Mouse (Mus musculus) layer of hippocampus, adult 9-10 months (tissue): ENCODE data around the gene Wbp4.
"Not testable (repeated sequence)": the region's sequence is repeated elsewhere in the genome, so short reads cannot be mapped to it uniquely, and the experiment has no call there.

Source experiments
- DNase-seq: peaks from one replicate; pipeline ENCODE4 v3.0.0; 2022; ENCODE audit warnings: low spot score

Wbp4 gene

DNA sequence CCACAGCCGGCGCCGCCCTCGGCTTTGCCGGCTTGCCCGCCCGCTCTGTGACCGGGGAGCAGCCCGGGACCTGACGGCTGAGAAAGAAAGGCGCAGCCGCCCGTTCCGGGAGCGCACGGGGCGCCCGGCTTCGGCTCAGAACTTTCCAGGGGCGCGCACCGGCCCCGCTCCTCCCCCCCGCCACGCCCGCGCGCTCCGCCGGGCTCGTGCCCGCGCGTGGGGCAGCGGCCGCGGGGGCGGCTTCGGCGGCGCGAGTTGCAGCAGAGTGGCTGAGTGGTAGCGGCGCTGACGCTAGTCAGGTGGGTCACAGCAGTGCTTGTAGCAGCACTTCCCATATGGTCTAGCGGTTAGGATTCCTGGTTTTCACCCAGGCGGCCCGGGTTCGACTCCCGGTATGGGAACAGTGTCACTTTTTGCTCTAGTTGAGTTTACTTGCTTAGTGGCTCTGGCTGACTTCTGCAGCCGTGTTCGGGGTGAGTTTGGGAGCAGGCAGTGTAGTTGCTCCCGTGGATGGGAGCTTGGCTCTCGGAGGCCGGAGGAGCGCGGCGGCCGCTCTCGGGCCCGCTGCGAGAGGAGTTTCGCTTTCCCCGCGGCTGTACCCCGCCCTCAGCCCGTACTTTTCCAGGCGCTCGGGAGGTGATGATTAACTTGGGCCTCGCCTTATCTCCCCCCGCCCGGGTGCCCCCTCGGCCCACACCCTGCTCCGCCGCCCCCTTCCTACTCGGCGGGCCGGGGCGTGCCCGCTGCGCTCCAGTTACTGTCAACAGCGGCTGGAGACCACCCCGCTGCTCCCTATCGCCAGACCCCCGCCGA lies at the start of gene Wbp4:
Gene Wbp4, minus strand, starts transcription at position 182 of the 813 bp plus-strand sequence.
- peak; percentile 92 for DNase-seq

DNA sequence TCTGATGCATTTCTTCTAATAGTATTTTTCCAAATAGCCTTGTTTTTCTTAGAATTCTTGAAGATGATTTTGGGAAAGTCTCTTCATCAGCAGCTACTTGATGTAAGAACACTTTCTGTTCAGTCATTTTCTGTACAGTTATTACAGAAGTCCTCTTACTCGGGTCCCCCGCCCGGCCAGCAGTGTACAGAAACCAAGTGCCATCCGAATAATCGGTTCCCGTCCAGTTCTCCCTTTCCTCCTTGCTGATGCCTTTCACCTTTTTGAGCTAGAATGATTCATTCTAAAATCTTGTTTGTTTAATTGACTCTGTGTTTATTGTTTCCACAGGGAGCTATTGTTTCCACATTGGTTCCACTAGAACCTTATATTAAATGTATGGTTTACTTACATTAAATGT lies 49.4 kb upstream of the Wbp4 start:
- DNase-seq = no peak

DNA sequence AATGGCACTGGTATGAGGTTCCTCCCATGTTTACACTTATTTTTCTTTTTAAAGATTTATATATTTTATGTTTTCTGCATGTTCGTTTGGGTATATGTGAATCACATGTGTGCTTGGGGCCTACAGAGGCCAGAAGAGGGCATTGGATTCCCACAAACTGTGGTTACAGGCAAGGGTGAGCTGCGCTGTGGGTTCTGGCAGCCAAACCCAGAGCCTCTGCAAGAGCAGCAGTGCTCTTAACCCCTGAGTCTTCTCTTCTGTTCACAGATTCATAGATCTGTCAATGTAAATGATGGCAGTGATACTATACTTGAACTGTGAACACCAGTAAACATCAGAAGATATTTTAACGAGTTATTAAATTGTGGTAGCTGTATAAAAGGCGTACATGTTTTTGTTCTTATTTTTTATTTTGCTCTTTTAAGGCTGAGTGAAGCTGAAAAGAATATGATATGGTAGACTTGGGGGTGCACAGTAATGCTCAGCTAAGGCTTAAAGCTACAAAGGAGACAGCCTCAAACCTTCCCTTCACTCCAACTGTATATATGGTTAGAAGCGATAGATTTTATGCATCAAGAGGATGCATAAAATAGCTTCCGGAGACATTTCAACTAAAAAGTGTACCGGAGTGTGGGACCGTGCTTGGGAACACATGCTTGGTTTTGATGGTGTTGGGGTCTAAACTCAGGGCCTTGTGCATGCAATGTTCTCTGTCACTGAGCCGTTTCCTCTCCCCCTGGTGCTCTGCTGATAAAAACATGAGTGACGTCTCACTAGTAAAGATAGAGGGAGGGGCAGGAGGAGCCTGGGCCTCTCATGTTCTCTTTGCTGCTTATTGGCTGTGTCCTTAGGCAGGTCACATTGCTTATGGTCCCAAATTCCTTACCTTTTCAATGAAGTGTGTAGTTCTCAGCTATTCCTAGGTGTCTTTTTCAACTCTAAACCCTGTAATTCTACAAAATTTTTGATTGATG lies 48.5 kb upstream of the Wbp4 start:
- no peak for DNase-seq

GRCm38 (mm10) chr14:79527704-79528103 lies 46.4 kb upstream of the Wbp4 start:
- no peak for DNase-seq

- DNase-seq = not testable (repeated sequence)
Measured at GRCm38 (mm10) chr14:79526106-79526505, 44.8 kb upstream of the Wbp4 start.

DNA sequence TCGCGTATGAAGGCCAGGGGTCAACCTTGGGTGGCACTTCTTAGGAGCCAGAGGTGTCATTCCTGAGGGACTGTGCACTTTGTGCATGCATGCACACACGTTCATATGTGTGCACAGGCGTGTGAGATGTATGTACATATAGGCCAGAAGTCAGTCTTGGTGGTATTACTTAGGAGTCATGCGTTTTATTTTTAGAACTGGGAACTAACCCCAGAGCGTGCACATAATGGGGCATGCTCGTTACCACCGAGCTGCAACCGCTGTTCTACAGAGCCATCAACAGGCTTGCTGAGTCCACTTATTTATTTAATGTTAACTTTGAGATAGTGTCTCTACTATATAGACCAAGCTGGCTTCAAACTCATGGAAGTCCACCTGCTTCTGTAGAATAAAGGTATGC lies 41.1 kb upstream of the Wbp4 start:
- no peak for DNase-seq

GRCm38 (mm10) chr14:79521471-79522117 lies 40.3 kb upstream of the Wbp4 start:
- DNase-seq = no peak

GRCm38 (mm10) chr14:79521056-79521455 lies 39.7 kb upstream of the Wbp4 start:
- DNase-seq = no peak

- DNase-seq = no peak
Measured at GRCm38 (mm10) chr14:79520612-79521011, 39.3 kb upstream of the Wbp4 start.

- no peak for DNase-seq
Measured at GRCm38 (mm10) chr14:79519663-79519975, 38.3 kb upstream of the Wbp4 start.

- DNase-seq = no peak
Measured at GRCm38 (mm10) chr14:79518761-79519662, 37.7 kb upstream of the Wbp4 start.

DNA sequence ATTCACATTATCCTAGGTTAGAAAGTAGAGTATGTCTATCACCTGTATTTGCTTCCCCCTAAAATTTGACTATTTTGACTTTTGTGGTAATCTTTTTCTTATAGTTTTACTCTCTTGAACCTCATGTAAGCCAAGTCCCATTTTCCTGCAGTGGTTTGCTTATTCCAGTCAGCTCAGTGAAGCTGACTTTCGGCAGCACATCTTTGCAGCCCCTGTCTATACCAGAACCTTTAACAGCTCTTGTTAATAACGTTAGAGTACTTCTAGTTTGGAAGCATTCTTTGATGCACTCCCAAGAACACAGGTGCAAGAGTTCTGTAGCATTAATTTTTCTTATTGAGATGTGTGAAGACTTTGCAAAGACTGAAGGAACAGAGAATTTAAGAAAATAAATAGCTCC lies 36.8 kb upstream of the Wbp4 start:
- no peak for DNase-seq

- DNase-seq = no peak
Measured at GRCm38 (mm10) chr14:79517185-79517740, 35.9 kb upstream of the Wbp4 start.

DNA sequence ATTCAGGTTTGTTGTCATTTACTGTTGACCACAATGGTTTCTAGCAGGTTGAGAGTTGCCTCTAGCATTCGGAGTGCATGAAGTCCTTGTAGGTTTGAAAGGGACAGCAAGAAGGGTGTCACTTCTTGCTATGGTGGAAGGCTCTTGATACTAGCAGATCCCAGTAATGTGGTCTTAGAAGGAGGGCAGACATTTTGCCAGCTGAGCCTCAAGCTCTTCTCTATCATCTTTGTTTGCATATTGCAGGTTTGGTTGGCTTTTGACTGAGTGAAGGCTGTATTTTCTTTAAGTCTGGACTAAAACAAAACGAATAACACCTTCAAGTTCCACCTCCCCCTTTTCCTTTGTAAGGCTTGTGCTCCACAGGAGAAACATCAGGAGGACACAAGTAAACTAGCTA lies 35.4 kb upstream of the Wbp4 start:
- DNase-seq = no peak

DNA sequence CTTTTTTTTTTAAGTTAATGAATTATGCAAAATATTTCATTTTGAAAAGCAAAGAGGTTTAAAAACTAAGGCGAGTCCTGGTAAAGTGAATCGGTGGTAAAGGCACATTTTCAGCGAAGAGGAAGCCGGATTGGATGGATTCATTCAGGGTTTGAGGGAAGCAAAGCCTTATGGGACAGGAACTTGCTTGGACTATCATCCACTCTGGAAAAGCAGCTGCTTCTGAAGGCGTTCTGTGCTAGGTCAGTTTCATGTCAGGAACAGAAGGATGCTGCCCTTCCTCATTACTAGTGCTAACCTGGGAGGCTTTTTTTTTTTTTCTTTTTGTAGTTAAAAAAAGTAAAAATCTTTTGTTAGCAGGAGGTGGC lies 34.9 kb upstream of the Wbp4 start:
- DNase-seq = no peak

DNA sequence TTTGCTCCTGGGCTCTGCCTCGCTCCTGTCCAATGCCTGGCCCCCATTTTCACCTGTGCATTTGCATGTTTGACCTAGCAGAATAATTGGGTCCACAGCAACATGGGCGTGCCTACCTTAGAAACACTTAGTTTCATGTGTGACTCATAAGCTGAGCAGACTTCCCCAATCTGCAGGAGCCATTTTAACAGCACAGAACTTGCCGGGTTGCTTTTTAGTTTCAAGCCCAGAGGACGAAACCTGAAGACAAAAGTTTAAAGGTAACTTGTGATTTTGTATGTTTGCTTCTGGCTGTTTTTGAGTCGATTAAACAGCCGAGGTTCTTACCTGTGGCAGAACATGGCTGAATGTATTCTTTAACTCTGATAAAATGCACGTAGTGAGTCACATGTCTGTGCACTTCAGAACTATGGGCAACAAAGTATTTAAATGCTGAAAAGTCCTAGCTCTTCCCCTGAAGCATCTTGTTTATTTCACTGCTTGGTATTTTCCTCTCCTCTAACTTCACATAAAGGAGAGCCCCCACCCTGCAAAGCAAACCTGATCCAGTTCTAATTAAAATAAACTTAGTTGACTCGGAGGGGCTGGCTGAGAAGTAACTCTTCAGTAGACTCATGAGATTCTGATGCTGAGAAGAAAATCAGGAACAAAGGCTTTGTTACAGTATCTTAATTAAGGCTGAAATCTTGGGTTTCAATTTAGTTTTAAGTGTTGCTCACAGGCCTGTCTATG lies 34.4 kb upstream of the Wbp4 start:
- no peak for DNase-seq

DNA sequence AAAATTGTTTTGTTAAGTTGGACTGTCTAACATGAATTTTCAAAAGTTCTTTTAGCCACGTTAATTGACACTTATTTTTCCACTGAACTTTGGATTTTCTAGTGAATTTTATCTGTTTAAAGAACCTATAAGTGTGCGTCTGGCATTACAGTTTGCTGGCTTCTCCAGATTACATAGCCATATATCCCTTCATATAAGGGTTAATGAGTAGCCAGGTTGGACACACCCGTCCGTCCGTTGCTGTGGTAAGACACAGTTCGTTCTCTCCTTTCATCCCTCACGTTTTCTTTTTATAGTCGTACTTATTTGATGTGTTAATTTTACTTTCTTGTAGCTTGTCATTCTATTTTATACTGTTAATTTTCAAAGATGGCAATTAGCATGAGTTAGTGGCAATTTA lies 33.8 kb upstream of the Wbp4 start:
- no peak for DNase-seq

DNA sequence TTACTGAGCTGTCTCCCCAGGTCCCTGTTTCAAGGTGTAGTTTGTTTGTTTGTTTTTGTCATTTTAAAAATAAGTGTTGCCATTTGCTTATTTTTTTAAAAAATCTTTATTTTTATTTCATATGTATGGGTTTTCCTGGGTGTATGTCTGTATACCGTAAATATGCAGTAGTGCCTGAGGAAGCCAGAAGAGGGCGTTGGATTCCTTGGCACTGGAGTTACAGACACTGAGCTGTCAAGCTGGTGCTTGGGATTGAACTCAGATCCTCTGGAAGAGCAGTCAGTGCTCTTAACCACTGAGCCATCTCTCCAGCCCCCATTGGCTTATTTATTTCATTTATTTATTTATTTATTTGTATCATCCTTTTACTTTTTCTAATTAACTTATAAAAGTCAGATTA lies 32.6 kb upstream of the Wbp4 start:
- DNase-seq = no peak

DNA sequence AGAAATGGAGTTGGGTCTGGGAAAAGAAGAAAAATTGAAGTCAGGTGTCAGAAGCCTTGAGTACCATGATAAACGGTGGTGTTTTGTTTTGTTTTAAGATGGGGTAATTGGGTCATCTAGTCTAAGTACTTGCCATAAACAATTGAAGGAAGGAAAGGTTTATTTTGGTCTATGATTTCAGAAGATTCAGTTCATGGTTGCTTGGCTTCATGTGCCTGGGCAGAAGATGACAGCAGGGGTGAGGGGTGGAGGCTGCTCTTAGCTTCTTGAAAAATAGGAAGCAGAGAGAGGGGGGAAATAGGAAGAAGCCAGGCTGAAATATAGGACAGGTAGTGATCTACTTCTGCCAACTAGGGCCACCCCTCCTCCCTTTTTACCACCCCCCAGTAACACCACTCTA lies 30.2 kb upstream of the Wbp4 start:
- no peak for DNase-seq

DNA sequence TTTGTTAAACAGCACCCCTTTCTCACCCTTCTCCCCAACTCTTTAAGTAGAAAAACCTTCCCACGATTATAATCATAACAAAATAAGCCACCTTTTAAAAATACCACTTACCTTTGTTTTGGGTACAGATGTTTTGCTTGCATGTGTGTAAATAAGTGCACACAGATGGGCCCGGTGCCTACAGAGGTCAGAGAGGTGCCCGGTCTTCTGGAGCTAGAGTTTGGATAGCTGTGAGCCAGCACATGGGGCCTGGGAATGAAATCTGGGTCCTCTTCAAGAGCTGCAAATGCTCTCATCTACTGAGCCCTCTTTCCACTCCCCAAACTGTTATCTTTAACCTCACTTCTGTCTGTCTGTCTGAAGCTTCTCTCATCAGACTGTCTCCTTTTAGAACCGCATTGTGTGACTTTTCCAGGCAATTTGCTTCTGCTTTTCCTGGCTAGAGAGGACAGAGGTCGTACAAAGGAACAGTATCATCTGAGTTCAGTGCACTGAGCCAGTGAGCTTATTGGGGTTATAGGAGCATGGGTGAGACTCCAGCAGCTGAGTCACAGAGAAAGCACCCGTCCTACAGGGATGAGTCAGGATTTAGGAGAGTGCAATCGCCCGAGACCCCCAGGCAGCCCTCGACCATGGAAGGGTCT lies 27.5 kb upstream of the Wbp4 start:
- no peak for DNase-seq
